Mouse (Mus musculus) embryonic facial prominence, embryonic 14.5 days (tissue): ENCODE data around the gene Trim46. TPM values are rescaled to one million over a fixed set of nuclear protein-coding genes. Genes with fewer than 3 reads are reported as not detected.
A peak's percentile ranks its signal among the peaks of the same experiment; 100 is the strongest.

Experiments used
- ATAC-seq: fragments of 200-750 bp; cut with Nextera tagmentation; 2 replicates; pipeline ENCODE4 v1.8.0; 2017; ENCODE audit warnings: low read depth, moderate number of reproducible peaks, moderate TSS enrichment
- DNase-seq: peaks from one replicate; pipeline ENCODE4 v3.0.0-alpha.2; 2015; ENCODE audit warnings: low spot score
- H3K27ac ChIP-seq: fragments of 300-500 bp; sonication (generic); replicated peaks from 2 replicates; pipeline ENCODE4 v1.5.1; 2014; ENCODE audit warnings: low read depth, mild to moderate bottlenecking, low read length, moderate library complexity
- H3K27me3 ChIP-seq: fragments of 300-500 bp; sonication (generic); replicated peaks from 2 replicates; pipeline ENCODE4 v1.6.1; 2014; ENCODE audit warnings: low read length; ENCODE audit not compliant: control insufficient read depth, insufficient read depth
- H3K36me3 ChIP-seq: fragments of 300-500 bp; sonication (generic); 2 replicates; pipeline ENCODE4 v1.6.1; 2014; ENCODE audit warnings: low read length, mixed read lengths; ENCODE audit not compliant: control insufficient read depth, insufficient read depth
- H3K4me1 ChIP-seq: fragments of 300-500 bp; sonication (generic); 2 replicates; pipeline ENCODE4 v1.6.1; 2014; ENCODE audit warnings: antibody characterized with exemption, low read length; ENCODE audit not compliant: control insufficient read depth, insufficient read depth
- H3K4me2 ChIP-seq: fragments of 300-500 bp; sonication (generic); 2 replicates; pipeline ENCODE4 v1.6.1; 2014; ENCODE audit warnings: low read depth, mild to moderate bottlenecking, low read length, moderate library complexity, mixed read lengths
- H3K4me3 ChIP-seq: fragments of 300-500 bp; sonication (generic); 2 replicates; pipeline ENCODE4 v1.5.1; 2014; ENCODE audit warnings: low read depth, mild to moderate bottlenecking, low read length
- H3K9ac ChIP-seq: fragments of 300-500 bp; sonication (generic); 2 replicates; pipeline ENCODE4 v1.6.1; 2014; ENCODE audit warnings: low read depth, mild to moderate bottlenecking, low read length, moderate library complexity, mixed read lengths
- H3K9me3 ChIP-seq: fragments of 300-500 bp; sonication (generic); 2 replicates; pipeline ENCODE4 v1.6.1; 2016; ENCODE audit warnings: low read length; ENCODE audit not compliant: control insufficient read depth
- WGBS: fragments of 180-500 bp; shearing (Covaris S2); extraction: QIAGEN DNeasy Blood & Tissue Kit; methylation state at CpG from one replicate; pipeline ENCODE4 v1.1.7; 2014; 5-methylcytosine and 5-hydroxymethylcytosine counted together
- polyA plus RNA-seq: library from polyadenylated mRNA; unstranded; fragments of >200 nt; fragmentation: Nextera tagmentation; extraction: Ambion mirVana; gene quantifications from 2 replicates; pipeline ENCODE4 v1.2.1, GENCODE M21; 2014

Gene Trim46
- polyA plus RNA-seq, 1 experiment from 2014 or later: 3.7 TPM

DNA sequence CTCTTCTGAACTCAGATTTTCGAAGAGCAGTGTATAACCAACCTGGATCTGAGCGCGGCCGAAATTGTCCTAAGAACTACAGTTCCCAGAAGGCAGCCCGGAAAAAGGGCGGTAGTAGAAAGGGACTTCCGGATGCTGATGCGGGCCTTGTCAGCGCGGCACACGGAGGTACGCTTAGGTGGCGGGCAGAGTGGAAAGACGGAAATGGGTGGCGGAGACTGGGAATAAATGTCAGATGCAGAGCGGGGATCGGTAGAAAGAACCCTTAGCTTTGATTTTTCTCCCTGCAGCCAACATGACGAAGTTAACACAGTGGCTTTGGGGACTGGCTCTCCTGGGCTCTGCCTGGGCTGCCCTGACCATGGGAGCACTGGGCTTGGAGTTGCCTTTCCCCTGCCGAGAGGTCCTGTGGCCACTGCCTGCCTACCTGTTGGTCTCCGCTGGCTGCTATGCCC is 20.4 kb upstream of the Trim46 start:
- H3K36me3 ChIP-seq: no peaks in the 10 kb centered on the region
- peaks cover 27% of the 10 kb centered on the region for H3K4me1 ChIP-seq
- H3K9me3 ChIP-seq: no peaks in the 10 kb centered on the region
- H3K9ac ChIP-seq: peak overlapping the region; percentile 87
- no peaks in the 10 kb centered on the region for H3K27me3 ChIP-seq
- peak; percentile 95 for DNase-seq
- H3K4me2 ChIP-seq: peak overlapping the region; percentile 91
- H3K27ac ChIP-seq: peak overlapping the region; percentile 76
- ATAC-seq: peak; percentile 89
- WGBS: under 1% methylated on average over 19 of the region's 20 CpGs
- peak overlapping the region; percentile 84 for H3K4me3 ChIP-seq

DNA sequence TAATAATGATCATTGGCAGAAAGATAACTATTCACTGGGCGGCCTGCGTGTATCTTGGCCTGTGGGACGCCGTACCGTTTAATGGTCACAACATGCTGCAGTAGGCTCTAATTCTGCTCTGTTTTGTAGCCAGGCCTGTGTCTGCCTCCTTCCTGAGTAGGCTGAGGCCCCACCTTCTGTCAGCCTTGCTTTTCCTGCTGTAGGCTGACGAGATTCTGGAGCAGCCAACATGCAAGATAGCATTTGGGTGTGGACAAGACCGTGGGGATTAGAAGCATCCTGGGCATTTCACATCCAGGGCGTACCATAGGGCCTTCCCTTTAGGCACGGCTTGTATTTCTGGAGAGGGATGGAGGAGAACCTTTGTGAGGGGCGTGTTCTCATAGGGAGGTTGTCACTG is 16.3 kb upstream of the Trim46 start:
- no peaks in the 10 kb centered on the region for H3K27me3 ChIP-seq
- H3K4me3 ChIP-seq: no peak overlapping the region
- H3K9me3 ChIP-seq: no peaks in the 10 kb centered on the region
- WGBS: 62% methylated on average over 10 of the region's 10 CpGs
- no peak overlapping the region for H3K4me2 ChIP-seq
- H3K36me3 ChIP-seq: no peaks in the 10 kb centered on the region
- DNase-seq: no peak
- ATAC-seq: no peak
- no peak overlapping the region for H3K27ac ChIP-seq
- H3K4me1 ChIP-seq: peaks cover 5% of the 10 kb centered on the region
- no peak overlapping the region for H3K9ac ChIP-seq

DNA sequence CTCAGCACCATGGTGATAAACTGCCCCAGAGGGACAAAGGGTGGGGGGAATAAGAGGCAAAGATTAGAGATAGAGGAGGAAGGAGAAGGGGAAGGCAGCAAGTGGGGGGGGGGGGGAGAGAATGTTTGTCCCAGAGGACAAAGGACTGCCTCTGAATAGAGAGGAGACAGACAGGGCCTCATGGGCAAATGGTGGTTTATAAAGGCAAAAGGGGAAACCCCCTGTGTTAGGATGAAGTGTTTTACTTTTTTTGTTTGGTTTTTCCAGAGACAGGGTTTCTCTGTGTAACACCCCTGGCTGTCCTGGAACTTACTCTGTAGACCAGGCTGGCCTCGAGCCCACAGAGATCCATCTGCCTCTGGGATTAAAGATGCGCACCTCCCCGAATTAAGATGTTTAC is 14.1 kb upstream of the Trim46 start:
- H3K9ac ChIP-seq: no peak overlapping the region
- H3K9me3 ChIP-seq: no peaks in the 10 kb centered on the region
- H3K4me3 ChIP-seq: no peak overlapping the region
- DNase-seq (no peak), ATAC-seq (no peak)
- H3K27ac ChIP-seq: no peak overlapping the region
- H3K27me3 ChIP-seq: no peaks in the 10 kb centered on the region
- no peaks in the 10 kb centered on the region for H3K4me1 ChIP-seq
- WGBS: 70% methylated on average over 3 of the region's 3 CpGs
- H3K36me3 ChIP-seq: no peaks in the 10 kb centered on the region
- H3K4me2 ChIP-seq: no peak overlapping the region

DNA sequence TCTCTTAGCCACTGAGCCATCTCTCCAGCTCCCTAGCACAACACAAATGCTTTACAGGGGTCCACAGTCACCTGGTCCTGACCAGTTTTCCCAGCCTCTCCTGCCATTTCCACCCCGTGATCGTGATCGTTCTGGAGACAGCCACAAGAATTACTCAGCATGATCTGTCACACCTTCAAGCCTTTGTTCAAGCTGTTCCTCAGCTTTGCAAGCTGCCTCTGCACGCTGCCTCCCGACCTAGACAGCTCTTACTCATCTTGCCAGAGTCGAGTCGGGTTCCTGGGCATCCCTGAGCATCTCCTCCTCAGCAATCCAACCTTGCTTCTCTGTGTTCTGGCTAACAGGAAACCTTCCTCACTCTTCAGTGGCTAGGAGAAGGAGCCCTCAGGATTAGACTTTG is 13.0 kb upstream of the Trim46 start, which contains the start of gene Dpm3:
Dpm3 (plus strand) TSS at position 283 of the 400 bp plus-strand sequence.
- Histone ChIP-seq H3K4me3 (no peak within 1 kb of the TSS), H3K9me3 (no peaks in the 10 kb centered on the region), H3K27ac (no peak within 1 kb of the TSS), H3K27me3 (no peaks in the 10 kb centered on the region), H3K4me1 (no peaks in the 10 kb centered on the region), H3K9ac (0 out of 2 replicates have a peak within 1 kb of the TSS, but pooled peaks have one; percentile 8), H3K36me3 (no peaks in the 10 kb centered on the region), H3K4me2 (no peak within 1 kb of the TSS)
- DNase-seq (no peak), ATAC-seq (no peak)
- WGBS: 56% methylated on average over 7 of the region's 7 CpGs

DNA sequence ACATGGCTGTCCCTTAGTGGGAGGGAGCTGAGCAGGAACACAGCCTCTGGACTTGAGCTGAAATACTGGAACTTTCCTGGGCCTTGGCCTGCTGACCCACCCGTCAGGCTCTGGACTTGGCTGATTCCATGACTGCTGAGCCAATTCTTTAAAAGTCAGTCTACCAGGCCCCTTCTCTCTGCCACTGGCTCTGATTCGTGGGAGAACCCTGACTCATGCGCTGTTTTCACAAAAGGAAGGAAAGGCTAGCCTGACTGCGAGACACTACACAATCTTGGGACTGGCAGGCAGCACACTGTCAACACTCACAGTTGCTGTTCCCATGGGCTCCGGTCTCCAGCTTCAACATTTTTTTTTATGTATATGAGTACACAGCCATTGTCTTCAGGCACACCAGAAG is 10.1 kb upstream of the Trim46 start:
- no peak for ATAC-seq
- Histone ChIP-seq H3K27me3 (no peaks in the 10 kb centered on the region), H3K4me2 (no peak overlapping the region), H3K27ac (no peak overlapping the region), H3K9me3 (no peaks in the 10 kb centered on the region), H3K9ac (no peak overlapping the region), H3K4me3 (no peak overlapping the region), H3K4me1 (peaks cover 3% of the 10 kb centered on the region; the same call in 1 of the 2 replicates), H3K36me3 (no peaks in the 10 kb centered on the region)
- WGBS: 79% methylated on average over 5 of the region's 5 CpGs
- no peak for DNase-seq

DNA sequence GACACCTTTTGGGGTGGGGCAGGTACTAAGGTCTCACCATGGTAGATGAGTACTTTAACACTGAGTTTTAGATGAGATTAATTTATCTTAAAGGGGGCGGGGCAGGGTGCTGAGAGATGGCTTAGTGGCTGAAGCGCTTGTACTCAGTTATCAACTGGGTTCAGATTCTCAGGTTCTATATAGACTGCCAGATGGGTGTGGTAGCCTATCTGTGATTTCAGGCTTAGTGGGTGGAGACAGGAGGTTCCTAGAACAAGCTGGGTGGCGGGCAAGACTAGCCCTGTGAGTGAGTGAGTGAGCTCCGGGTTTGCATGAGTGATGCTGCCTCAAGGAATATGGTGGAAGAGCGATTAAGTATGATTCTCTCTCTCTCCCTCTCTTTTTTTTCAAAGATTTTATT is 8.9 kb upstream of the Trim46 start:
- no peaks in the 10 kb centered on the region for H3K36me3 ChIP-seq
- ATAC-seq: no peak
- WGBS: 98% methylated on average over 5 of the region's 5 CpGs

DNA sequence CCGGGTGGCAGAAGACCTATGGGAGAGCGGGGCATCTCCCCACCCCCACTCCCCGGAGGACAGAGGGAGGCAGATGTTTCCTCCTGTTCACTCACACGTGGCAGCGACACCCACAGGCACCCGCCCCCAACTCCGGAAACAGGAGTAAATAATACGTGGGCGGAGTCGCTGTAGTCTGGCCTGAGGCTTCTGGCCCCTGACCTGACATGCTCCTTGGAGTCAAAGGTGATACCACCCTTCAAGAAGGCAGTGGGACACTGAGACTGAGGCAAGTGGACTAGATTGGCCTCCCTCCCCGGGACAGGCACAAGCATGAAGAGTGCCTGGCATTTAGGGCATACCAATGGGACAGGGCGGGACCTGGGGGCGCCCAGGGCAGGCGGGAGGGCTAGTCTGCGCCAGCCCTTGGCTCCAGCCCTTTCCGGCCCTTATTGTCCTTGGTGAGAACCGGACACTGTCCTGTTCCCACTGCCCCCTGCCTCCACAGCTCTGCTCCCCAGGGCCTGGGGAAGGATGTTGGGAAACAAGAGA is 5.3 kb upstream of the Trim46 start:
- 0 out of 2 replicates have a peak overlapping the region, but pooled peaks have one; percentile 15 for H3K27ac ChIP-seq
- H3K9me3 ChIP-seq: no peaks in the 10 kb centered on the region
- H3K4me3 ChIP-seq: no peak overlapping the region
- 0 out of 2 replicates have a peak overlapping the region, but pooled peaks have one; percentile 27 for H3K4me2 ChIP-seq
- H3K27me3 ChIP-seq: no peaks in the 10 kb centered on the region
- peaks cover 7% of the 10 kb centered on the region; the same call in 1 of the 2 replicates for H3K36me3 ChIP-seq
- ATAC-seq (no peak), DNase-seq (peak; percentile 59)
- WGBS: 1% methylated on average over 17 of the region's 17 CpGs
- peaks cover 8% of the 10 kb centered on the region; the same call in 1 of the 2 replicates for H3K4me1 ChIP-seq
- H3K9ac ChIP-seq: 0 out of 2 replicates have a peak overlapping the region, but pooled peaks have one; percentile 17

More for the DNA sequence above, 8.9 kb upstream of the Trim46 start:
- H3K9ac ChIP-seq: no peak overlapping the region
- no peaks in the 10 kb centered on the region for H3K27me3 ChIP-seq
- no peak for DNase-seq
- H3K27ac ChIP-seq: no peak overlapping the region
- H3K4me1 ChIP-seq: peaks cover 8% of the 10 kb centered on the region; the same call in 1 of the 2 replicates
- no peak overlapping the region for H3K4me2 ChIP-seq
- no peaks in the 10 kb centered on the region for H3K9me3 ChIP-seq
- H3K4me3 ChIP-seq: no peak overlapping the region

DNA sequence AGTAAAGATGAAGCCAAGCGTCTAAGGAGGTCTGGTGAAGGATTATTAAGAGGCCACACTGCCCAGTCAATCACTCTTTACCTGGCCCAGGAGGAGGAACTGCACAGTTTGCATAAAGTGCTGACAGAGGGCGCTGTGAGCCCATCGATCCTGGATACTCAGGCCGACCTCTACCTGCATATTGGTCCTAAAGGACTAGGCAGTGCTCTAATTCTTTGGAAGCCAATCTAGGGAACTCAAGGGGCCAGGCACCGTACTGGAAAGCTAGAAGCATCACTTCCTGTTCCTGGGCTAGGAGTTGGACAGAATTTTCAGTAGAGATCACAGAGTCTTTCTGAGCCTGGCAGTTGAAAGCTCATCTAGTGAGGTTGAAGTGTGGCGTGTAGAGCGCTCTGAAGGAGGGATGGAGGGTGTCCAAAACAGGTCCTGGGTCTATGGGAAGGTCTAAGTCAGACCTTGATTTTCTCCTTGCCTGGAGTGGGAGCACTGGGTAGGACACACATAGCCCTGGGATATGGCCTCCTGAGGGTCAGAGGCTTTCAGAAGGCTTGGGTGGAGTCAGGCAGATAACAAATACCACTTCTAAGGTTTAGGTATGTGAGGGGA is 4.4 kb upstream of the Trim46 start:
- Histone ChIP-seq H3K4me1 (peaks cover 8% of the 10 kb centered on the region; the same call in 1 of the 2 replicates), H3K4me2 (no peak overlapping the region), H3K27me3 (no peaks in the 10 kb centered on the region), H3K27ac (no peak overlapping the region; the same call in 1 of the 2 replicates), H3K9ac (no peak overlapping the region), H3K9me3 (no peaks in the 10 kb centered on the region), H3K36me3 (peaks cover 7% of the 10 kb centered on the region; the same call in 1 of the 2 replicates), H3K4me3 (no peak overlapping the region)
- DNase-seq (peak; percentile 67), ATAC-seq (no peak)
- WGBS: 19% methylated on average over 7 of the region's 7 CpGs
